24 mouse cellular contexts compared by ENCODE assay signal in the genomic region with DNA sequence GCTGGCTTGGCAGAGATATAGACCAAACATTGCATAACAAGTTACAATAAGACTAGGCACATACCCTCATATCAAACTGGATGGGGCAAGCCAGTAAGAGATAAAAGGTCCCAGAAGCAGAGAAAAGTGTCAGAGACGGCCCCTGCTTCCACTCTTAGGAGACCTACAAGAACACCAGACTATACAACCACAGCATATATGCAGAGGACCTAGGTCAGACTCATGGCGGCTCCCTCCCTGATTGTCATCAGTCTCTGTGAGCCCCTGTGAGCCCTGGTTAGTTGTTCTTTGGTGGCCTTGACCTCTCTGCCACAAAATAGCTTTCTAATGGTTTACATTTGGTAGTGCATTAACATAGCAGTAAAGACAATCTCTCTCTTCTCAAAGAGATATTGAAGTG. TPM values are rescaled to one million over a fixed set of nuclear protein-coding genes. Genes with fewer than 3 reads are reported as not detected.
A peak's percentile ranks its signal among the peaks of the same experiment; 100 is the strongest.
DNase-seq lines count a peak whose midpoint lies in the region; ATAC-seq and TF ChIP-seq lines count a peak whose summit lies in the region.
"Had no signal": no experiment of that assay in that cellular context is flagged by ENCODE, and none has a peak within 500 bp of the region (broad histone marks: within the 10 kb centered on the region; RNA-seq: fewer than 3 reads in every experiment).

No protein-coding gene starts in this region.

- ATAC-seq in kidney, postnatal 0 days (replicated peaks; ENCODE audit: low FRiP score, low read depth) = no peak
- ATAC-seq: inflammation-experienced regulatory T-cells, adult 6 months had no signal

- H3K36me3 ChIP-seq in kidney, postnatal 0 days (ENCODE audit: insufficient read depth, low read length) = no peaks in the 10 kb centered on the region
- H3K36me3 ChIP-seq: embryonic facial prominence, embryonic 15.5 days; forebrain, embryonic 10.5 days had no signal

- H3K4me3 ChIP-seq in kidney, postnatal 0 days (replicated peaks; ENCODE audit: low read depth, low read length) = no peak overlapping the region
- no peak overlapping the region for H3K4me3 ChIP-seq in gastrocnemius, adult 2 months
- H3K4me3 ChIP-seq: embryonic facial prominence, embryonic 15.5 days; forebrain, embryonic 10.5 days; layer of hippocampus, adult 2 months had no signal

- peaks cover 30% of the 10 kb centered on the region for H3K9me3 ChIP-seq in kidney, postnatal 0 days (replicated peaks; ENCODE audit: low read length)

- H3K4me1 ChIP-seq in kidney, postnatal 0 days (replicated peaks; ENCODE audit: insufficient read depth, low read length) = no peaks in the 10 kb centered on the region
- H3K4me1 ChIP-seq: embryonic facial prominence, embryonic 15.5 days; forebrain, embryonic 10.5 days had no signal

- H3K27me3 ChIP-seq in kidney, postnatal 0 days (ENCODE audit: insufficient read depth, low read length) = no peaks in the 10 kb centered on the region
- H3K27me3 ChIP-seq: embryonic facial prominence, embryonic 15.5 days had no signal

- no peak overlapping the region for H3K9ac ChIP-seq in kidney, postnatal 0 days (ENCODE audit: low read depth, low read length)
- H3K9ac ChIP-seq: embryonic facial prominence, embryonic 15.5 days had no signal

- H3K4me2 ChIP-seq in kidney, postnatal 0 days (ENCODE audit: low read length) = no peak overlapping the region
- H3K4me2 ChIP-seq: embryonic facial prominence, embryonic 15.5 days had no signal

- H3K27ac ChIP-seq in kidney, postnatal 0 days = no peak overlapping the region
- no peak overlapping the region for H3K27ac ChIP-seq in gastrocnemius, adult 2 months
- H3K27ac ChIP-seq: embryonic facial prominence, embryonic 15.5 days; forebrain, embryonic 10.5 days; layer of hippocampus, adult 2 months had no signal

- DNase-seq in embryo, embryonic 9.5 days (ENCODE audit: extremely low spot score) = peak; percentile 12
- DNase-seq in embryo, embryonic 10 days (ENCODE audit: low spot score) = no peak
- peak; percentile 3 for DNase-seq in kidney, postnatal 0 days (ENCODE audit: low spot score)
- DNase-seq in kidney, adult 8-10 months = no peak
- DNase-seq in A20 (ENCODE audit: low read depth, low spot score) = peak; percentile 6
- peak; percentile 4 for DNase-seq in induced T-regulatory cell, adult 2 months (ENCODE audit: low read depth)
- DNase-seq in spleen, adult 12 weeks (ENCODE audit: low spot score) = no peak
- DNase-seq in gastrocnemius, adult 2 months = no peak
- DNase-seq: adrenal gland, adult 2 months; B cell, adult 2 months; cerebellum, adult 2 months; gastrocnemius, postnatal 14 days; heart, postnatal 36 days; kidney, postnatal 10 days; left cerebral cortex, postnatal 4 days; lung, postnatal 36 days; spleen, adult 18-20 months had no signal

- no peak for TF ChIP-seq CTCF in kidney, postnatal 0 days (IDR thresholded peaks at IDR 0.05; ENCODE audit: low read depth)
- no peak for TF ChIP-seq CTCF in gastrocnemius, adult 2 months (IDR thresholded peaks at IDR 0.05)

- 55% methylated on average over 2 of the region's 2 CpGs for WGBS in kidney, postnatal 0 days

- intact Hi-C loops in gastrocnemius, adult 2 months (cut with DNase I) = no loop called here

RNA-seq across cellular contexts. Expression of a gene that starts 31.6 kb away (rescaled TPM):
- polyA plus RNA-seq in kidney, postnatal 0 days (2015; fragmentation: Nextera tagmentation; extraction: Ambion mirVana) = not detected in 2 replicates
- total RNA-seq in gastrocnemius, adult 2 months (2021) = not detected
- total RNA-seq: adrenal gland, adult 2 months; gastrocnemius, postnatal 14 days; heart, postnatal 36 days had no signal
- polyA plus RNA-seq: adrenal gland, adult 2 months; forebrain, embryonic 10.5 days; inflammation-experienced regulatory T-cells, adult 6 months; liver, embryonic 16.5 days; stomach, embryonic 16.5 days; thymus, postnatal 0 days had no signal

RNA-seq across cellular contexts. Expression of a gene that starts 31.6 kb away (rescaled TPM):
- 56.3 and 62.7 TPM in 2 replicates for polyA plus RNA-seq in kidney, postnatal 0 days (2015; fragmentation: Nextera tagmentation; extraction: Ambion mirVana)
- total RNA-seq in gastrocnemius, adult 2 months (2021) = 1 to 10 TPM; 6.1 to 6.6 TPM

Comparison
In these comparisons a context has a peak if more than half of its experiments do, and no peak if none do; other contexts are left out.
1. DNase-seq: peak in embryo, embryonic 9.5 days (single experiment), kidney, postnatal 0 days (single experiment), A20 (single experiment) and induced T-regulatory cell, adult 2 months (single experiment); none in embryo, embryonic 10 days (single experiment), kidney, adult 8-10 months (0 of 2), spleen, adult 12 weeks (single experiment) and gastrocnemius, adult 2 months (single experiment).